Mouse (Mus musculus) retina, adult 2 months (tissue): ENCODE measurements at regions not wholly inside any gene's neighbourhood (a gene's known extent, or its start where the extent isn't known, plus 50 kb on each side); places are given as distances from the start of the nearest gene placed in this dataset.

Source experiments
- DNase-seq: peaks from one replicate; pipeline ENCODE4 v3.0.0-alpha.2; 2012; ENCODE audit warnings: low read depth, low spot score

DNA sequence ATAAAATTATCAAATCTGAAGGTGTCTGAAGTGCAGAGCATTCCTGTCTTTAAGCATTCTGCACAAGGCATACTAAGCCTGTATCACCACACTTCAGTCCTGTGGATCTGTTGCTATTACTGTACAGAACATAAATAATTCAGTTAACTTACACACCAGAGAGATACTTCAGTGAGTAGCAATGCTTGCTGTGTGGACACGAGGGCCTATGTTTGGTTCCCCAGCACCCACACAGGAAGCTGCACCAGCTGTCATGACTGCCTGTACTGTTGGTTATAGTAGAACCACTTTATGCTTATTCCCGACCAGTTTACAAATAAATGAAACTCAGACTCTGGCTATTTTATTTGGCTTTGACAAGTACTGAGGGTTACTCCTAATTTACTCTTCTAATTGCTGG, 271.7 kb downstream of the Slc30a10 start:
- DNase-seq: no peak

DNA sequence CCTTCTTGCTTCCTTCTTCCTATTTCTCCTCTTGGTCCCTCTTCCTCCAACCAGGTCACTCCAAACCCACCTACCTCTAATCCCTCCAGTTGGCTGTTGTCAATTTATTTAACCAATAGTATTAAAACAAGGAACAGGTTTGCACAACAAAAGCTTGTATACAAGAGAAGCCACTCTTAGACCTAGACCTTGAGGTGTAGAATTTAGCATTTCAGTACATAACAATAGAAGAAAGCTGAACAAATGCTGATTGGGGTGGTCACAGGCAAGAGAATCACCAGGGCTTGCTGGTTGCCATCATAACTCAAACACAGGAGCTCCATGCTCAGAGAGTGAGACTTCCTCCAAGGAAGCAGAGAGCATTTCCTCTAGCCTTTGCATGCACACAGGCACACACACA, 272.2 kb downstream of the Slc30a10 start:
- no peak for DNase-seq

DNA sequence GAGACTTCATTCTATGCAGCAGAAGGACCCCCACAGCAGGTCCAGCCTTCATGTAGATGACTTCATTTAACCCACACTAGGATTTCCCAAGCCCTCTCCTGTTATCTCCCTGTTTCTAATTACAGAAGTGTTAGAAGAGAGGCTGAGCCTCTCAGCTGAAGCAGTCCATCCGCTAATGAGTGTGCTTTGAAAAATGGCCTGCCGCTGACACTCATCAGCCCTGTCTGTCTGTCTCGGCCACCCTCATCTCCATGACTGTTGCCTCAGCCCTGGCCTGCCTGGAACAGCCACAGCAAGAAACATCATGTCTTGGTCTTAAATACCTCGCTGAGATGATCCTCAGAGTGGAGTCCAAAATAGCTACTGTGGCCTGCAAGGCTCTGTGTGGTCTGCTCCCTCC, 273.1 kb downstream of the Slc30a10 start:
- DNase-seq: no peak

DNA sequence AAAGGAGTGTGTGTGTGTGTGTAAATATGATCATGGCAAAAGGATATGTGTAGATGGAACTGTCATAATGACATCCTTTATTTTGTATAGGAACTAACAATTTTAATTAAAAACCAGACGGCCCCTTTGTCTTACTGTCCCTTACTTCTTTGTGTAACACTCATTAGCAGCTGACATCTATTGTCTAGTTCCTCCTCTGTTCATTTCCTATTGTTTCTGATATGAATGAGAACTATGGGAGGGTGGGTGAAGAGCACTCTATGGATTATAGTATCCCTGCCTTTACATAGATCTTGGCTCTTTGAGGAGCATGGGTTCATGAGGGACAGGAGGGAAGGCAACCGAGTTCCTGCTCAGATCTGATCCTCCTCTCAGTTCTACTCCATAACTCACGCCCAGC, 273.8 kb downstream of the Slc30a10 start:
- no peak for DNase-seq

DNA sequence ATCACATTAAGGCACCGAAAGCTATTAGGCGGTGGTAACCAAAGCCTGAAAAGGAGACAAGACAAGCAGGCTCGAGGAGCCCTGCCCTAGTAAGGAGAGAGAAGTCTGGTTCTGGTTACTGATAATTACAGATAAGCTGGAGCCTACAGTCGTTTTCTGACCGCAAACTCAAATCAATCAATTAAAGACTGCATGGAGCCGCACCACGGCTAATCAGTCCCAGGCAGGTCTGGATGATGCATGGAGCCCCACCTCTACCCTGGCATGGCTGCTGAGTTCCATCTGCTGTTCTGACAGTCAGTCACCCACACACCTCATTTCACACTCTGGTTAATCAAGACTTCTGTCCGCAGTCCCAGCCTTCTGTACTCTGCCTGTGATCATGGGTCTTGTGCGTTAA, 276.4 kb downstream of the Slc30a10 start:
- DNase-seq: no peak

DNA sequence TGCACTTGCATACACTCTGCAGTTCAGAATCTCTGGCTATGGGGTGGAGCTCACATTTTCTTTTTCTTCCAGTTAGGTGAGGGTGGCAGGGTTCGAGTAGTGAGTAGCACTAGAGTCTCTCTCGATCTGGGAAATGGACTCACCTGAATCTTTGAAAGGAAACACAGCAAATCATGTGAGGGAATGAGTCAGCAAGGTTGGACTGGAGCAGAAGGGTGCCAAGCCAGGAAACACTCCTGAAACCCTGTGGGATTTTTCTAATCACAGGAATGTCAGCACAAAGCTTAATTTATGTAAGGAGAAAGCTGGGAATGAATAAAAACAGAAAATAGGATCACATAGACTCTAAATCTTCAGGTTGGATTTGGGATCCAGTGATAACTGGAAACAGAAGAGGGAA, 282.1 kb downstream of the Slc30a10 start:
- DNase-seq: no peak

DNA sequence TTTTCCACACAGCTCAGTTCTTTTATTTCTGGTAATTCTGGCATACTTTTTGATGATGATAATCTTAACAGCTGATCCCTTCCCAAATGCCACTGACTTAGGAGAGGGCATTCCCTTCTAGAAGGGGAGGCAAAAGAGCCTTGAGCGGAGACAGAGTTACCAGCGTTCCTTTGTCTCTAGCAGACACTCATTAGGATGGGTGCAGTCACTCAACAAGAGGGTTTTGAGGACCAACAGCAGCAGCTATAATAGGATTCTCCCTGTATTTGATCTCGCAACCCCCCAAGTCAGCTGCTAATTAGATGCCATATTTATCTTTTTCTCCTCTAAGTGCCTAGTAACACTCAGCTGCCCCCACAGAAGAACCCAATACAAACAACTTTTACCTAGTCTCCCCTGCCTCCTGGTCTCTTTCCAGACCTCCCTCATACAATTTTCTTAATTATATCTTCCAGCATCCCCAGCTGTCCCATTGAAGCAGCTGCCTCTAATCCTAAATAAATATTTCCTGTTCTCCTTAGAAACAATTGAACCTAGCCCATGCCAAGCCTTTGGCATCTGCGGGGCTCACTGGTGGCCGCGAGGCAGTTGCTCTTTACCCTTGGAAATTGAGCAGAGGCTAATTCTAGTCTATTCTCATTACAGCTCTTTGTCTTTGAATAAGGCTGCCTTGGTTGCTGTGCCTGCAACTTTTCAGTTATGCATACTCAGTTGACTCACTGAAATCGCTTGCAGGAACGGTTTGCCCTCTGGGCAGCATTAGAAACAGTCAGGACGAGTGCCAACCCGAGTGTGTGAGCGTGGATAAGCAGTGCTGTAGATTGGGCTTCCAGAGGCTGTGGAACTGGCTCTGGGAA, 286.6 kb downstream of the Slc30a10 start:
- DNase-seq: no peak

DNA sequence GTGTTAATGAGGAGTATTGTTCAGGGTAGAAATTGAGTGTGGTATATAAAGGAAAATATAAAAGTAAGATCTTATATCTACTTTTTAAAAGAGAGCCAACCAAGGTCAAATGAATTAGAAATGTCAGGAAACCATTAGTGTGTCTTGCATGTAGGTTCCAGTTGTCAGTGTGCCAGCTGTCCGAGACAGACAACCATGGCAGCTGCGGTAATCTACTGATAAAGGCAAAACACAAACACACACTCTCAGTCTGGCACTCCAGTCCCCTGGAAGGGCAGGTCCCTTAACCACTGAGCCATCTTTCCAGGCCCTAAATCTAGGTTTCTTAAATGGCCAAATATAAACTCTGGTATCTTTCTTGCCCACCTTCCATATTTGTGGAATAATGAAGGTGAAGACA, 294.6 kb downstream of the Slc30a10 start:
- no peak for DNase-seq

DNA sequence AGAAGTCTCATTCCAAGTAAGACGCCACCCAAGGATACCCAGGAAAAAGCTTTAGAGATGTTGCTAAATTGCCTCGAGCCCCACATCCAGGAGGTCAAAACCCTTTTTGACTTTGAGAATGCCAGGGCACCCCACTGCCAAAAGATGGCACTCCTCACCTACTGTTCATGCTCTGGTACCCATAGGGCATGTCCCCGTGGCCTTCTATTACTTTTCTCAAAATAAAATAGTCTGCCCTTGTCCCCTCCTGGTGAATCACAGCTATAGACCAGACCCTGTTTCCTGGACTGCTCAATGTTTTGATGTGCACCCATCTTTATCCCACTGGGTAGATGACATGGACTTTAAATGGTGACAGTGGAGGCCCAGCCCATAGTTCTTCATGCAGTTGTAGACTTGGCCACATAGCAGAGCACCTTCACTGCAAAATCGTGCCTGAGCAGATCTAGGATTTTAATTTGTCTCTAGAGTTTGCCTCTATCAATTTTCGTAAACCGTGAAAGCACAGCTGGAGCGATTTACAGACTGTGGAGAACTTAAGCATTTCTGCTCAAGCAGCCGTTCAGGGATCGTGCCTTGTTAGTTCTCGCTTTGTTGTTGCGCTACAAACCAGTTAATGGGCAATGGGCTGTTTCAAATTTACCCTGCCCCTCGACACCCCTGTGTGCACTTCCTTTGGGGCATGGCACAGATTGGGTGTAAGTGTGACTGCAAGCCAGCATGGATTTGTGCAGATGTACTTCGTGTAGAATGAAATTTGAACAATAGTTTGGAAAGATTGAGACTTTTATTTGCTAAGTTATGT, 300.0 kb downstream of the Slc30a10 start:
- no peak for DNase-seq

DNA sequence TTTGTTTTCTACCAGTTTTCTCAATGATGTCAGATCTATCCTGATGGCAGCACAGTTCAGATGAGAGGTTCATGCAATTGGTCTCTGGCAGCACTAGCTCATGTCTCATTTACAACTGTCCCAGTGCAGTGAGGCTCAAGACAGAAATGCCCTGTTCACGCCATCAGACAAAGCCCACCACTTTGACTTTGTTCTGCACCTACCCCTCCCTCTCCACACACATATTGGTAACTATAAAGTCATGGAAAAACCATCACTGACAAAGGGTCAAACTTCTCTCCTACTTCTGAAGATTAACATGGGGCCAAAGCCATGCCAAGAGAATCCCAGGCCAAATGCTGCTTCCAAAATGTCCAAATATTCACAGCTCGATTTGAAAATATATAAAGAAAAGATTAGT, 302.7 kb downstream of the Slc30a10 start:
- DNase-seq: no peak

DNA sequence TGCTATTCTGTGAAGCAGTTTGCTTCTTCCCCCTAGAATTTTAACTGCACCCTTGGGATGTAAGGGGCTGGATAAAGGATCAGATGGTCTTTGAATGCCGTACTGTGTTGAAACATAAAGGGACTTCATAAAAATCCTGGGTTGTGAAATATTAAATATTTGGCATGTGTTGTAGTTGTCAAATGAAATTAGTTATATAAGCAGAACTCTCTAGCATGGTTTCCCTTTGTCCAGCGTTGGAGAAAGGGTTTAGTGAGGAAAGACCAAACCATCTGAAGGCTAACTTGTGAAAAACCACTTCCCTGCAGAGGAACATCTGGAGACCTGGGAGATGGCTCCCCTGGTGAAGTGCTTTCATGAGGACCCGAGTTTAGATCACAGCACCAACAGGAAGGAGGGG, 319.6 kb downstream of the Slc30a10 start:
- no peak for DNase-seq

DNA sequence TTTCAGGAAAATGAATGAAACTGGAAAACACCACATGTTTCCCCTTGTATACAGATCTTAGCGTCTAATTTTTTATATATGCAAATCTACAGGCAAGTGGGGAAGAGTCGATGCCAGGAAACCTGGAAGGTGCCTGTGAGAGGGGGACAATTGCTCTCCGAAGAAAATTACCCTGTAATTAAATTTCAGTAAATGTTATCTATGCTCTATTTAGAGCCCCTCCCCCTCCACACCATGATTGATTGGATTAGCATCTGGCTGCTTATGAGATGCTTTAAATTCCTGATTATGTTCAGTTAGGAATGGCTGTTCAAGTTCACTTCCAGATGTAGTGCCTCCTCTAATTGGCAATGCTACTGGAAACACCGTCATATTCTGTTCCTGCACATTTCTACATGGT, 325.0 kb downstream of the Slc30a10 start:
- DNase-seq: no peak

DNA sequence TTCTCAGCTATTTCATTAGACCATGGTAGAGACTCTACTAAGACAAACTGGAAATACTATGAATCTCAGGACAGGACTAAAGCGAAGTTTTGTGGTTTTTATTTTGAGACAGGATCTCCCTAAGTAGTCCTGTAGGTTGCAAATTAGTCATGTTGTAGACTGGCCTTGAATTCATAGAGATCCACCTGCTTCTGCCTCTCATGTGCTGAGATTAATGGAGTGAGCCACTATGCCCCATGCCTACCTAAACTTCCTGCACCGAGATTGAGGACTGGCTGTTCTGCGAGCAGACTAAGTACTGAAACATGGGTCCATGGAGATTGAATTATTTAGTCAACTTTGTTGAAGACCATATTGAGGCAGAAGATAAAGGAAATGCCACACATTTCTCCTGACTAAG, 315.0 kb downstream of the Lyplal1 start:
- no peak for DNase-seq

DNA sequence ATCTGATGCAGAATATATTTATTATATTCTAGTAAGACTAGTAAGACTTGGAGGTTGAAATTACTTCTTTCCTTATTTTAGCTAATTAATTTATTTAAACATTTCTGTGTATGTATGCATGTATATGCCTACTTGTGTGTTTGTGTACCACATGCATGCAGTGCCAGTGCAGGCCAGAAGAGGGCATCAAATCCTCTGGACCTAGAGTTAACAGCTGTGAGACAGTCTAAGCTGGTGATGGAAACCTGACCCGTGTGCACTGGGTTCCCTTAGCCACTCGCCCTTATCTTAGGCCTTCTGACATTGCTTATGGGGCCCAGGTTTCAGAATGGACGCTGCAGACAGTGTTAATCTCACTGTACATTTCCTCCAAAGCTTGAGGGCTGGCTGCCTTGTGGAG, 302.2 kb downstream of the Lyplal1 start:
- DNase-seq: no peak

DNA sequence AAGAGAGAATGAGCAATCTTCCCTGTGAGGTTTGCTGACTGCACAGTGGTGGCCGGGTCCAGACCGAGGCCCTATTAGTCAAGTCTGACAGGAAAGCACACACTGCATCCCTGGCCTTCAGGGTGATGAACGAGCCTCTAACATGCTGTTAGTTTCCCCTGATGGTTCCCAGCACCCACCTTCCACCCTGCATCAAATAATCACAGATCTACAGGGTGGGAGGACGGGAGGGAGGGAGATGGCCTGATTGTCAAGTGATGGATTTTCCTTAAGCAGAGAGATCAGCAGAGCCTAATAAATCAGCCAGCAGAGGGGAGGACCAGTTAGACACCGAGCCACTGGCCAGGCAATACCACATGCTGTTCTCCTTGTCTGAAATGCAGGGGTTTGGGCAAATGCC, 298.1 kb downstream of the Lyplal1 start:
- DNase-seq: no peak

DNA sequence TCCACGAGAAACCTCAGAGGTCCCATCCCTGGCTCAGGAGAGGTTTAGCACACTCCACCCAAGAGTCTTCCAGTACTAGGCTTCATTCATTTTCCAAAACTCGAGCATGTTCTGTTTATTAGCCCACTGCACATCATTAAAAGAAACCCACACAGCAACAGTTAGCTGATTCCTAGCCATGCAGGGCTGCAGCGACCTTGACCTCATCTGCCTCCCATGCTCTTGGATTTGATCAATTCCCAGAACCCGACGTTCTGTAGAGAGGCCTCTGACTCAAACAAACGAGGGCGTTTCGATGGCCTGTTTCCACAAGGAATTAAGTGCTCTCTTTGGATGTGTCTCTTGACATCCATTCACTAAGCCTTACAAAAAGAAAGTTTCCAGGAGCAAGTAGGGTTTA, 294.9 kb downstream of the Lyplal1 start:
- no peak for DNase-seq

DNA sequence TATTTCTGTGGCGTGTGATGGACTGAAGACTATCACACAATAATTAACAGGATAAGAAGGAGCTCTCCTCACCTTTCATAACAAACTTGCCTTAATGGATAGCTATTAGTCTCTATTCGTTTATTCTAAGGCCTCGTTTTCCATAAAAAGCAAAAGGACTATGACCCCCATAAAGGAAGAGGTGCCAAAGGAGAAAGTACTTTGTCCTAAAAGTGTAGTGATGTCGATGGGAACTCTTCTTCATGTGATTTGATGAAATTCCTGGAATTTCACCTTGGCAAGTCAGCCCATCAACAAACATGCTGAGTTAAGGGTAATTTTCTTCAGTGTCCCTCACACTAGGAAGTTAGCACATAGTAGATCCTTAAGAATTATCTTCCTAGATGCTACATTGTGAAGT, 293.9 kb downstream of the Lyplal1 start:
- no peak for DNase-seq

DNA sequence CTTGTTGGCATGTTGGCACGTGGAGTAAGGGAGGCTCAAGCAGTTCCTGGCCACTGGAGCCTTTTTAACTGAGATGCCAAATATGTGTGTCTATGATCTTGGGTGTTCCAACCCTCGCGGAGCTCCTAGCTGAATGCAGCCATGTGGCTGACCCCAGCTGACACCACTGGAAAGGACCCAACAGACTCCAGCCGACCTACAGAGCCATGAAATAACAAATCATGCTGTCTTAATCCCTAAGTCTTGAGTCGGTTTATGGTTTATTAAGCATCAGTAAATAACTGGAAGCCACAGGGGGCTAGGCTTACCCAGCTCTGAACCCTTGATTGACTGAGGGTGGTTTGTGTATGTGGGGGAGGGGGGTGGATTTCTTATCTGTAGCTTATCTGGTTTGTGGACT, 293.2 kb downstream of the Lyplal1 start:
- DNase-seq: no peak

DNA sequence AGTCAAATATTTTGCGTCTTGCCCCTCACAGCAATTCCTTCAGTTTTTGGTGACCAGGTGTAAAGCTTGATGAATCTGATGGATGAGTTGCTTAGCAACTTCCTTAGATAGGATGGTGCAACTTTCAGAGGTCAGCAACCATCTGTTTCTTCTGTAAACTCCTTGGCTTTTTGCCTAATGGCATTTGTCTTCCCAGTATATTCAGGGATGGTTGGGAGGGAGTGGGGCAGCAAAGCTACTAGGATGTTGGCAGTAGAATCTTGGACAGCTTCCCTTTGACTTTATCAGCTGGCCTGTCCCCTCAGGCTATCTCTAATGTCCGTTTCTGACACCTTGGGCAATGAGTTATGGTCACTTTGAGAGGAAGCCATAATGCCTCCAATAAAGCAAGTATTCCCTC, 289.1 kb downstream of the Lyplal1 start:
- DNase-seq: no peak

DNA sequence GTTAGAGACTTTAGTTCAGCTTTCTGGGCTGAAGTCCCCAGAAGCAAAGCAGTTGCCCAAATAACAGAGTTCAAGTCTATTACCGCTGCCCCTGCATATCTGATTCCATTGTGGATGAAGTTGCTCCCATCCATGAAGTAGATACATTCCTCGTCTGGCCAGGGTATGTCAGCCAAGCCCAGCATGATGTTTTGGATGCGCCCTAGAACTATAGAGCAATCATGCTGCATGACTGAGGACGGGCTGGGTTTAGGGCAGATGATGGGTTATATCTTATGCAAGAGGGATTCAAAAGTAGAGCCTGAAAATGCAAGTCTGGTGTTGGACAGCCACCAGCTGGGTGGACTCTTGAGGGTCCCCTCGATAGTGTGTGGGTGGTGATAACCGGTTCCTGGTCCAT, 288.6 kb downstream of the Lyplal1 start:
- DNase-seq: no peak

DNA sequence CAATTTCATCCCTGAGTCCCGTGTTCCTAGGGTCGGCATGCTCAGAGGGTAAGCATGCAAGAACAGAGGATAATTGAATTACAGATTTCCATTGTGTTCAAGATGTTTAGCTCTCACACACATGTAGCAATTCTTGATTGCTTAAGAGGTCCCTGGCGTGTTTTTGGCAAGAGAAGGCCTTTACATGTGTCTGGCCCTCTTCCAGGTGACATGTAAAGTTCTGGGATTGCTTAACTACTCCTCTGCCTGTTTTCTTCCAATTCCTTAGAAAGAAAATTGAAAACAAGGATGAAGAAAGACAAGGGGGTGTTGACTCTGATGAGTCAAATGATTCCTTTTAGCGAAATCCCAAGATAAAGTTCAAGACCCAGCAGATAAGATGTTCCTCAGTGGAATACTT, 285.1 kb downstream of the Lyplal1 start:
- no peak for DNase-seq

DNA sequence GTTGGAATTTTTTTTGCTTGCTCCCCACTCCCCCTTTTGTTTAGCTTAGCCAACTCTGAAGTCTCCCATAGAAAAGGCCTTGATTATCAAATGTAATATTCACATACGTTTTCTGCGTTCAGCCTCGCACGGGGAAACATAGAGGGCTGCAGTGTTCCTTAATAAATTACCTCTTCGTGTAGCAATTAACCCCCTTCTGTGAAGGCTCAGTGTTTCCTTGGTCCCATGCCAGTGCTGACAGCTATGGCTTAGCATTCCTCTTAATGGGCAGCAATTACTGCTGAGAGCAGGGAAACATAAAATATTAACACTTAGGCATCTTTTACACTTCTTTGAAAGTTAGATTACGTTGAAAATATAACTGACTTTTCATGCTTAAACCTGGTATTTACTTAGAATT, 282.9 kb downstream of the Lyplal1 start:
- no peak for DNase-seq

DNA sequence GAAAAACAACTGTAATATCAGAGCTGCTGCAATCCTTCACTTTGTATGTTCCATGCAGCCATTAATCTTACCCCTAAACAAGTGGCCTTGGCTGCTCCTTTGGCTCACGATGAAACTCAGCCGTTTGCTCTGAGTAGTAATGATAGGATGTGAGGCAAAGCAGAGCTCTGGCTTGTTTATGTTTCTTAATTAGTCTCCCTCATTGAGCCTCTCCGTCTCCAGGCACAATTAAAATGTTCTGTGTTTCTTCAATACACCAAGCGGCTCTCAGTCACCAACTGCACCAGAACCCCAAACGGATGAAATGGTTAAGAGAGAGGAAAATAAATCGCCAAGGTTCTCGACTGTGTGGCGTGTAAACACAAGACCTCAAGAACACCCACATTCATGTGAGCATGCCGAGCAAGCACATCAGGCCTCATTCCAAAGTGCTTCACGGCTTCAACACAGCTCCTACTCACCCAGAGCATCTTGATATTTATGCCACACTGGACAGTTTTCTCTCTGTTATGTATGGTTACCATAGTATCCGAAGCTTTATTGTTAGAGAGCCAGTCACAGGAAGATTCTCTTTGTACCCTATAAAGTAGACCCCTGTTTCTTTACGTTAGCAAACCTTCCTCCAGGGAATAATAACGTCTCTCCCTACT, 280.4 kb downstream of the Lyplal1 start:
- DNase-seq: no peak
